Mouse (Mus musculus) liver, adult 2 months (tissue): ENCODE data around the gene Zg16.

Source experiments
- CTCF ChIP-seq: fragments of 200-500 bp; IDR thresholded peaks from 2 replicates; pipeline ENCODE4 v1.5.1; 2011; ENCODE audit warnings: low read depth, low read length, control low read depth
- POLR2A ChIP-seq: fragments of 200-500 bp; IDR thresholded peaks from 2 replicates; pipeline ENCODE4 v1.6.1; 2011; ENCODE audit warnings: low read length, control low read depth; ENCODE audit not compliant: insufficient read depth; ENCODE audit errors: extremely low read depth

DNA sequence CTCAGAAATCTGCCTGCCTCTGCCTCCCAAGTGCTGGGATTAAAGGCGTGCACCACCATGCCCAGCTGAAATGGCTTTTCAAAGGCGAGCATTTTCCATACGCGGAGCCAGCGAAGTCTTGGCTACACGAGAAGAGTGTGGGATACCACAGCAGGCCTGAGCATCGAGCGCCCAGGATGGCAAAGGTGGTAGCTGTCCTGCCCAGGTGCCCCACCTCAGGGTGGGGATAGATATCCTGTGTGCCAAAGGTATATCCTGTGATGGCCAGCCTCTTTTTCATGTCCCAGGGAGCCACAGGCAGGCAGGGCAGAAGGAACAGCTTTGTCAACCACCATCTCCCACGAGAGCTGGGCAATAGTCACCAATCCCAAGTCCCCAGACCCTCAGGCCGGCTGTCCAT lies 74.3 kb downstream of the Zg16 start:
- TF ChIP-seq CTCF (no peak), POLR2A (no peak)
